Mouse (Mus musculus): Measurements from ENCODE around the gene Negr1.
A peak's percentile ranks its signal among the peaks of the same experiment; 100 is the strongest.

The Negr1 gene

DNA sequence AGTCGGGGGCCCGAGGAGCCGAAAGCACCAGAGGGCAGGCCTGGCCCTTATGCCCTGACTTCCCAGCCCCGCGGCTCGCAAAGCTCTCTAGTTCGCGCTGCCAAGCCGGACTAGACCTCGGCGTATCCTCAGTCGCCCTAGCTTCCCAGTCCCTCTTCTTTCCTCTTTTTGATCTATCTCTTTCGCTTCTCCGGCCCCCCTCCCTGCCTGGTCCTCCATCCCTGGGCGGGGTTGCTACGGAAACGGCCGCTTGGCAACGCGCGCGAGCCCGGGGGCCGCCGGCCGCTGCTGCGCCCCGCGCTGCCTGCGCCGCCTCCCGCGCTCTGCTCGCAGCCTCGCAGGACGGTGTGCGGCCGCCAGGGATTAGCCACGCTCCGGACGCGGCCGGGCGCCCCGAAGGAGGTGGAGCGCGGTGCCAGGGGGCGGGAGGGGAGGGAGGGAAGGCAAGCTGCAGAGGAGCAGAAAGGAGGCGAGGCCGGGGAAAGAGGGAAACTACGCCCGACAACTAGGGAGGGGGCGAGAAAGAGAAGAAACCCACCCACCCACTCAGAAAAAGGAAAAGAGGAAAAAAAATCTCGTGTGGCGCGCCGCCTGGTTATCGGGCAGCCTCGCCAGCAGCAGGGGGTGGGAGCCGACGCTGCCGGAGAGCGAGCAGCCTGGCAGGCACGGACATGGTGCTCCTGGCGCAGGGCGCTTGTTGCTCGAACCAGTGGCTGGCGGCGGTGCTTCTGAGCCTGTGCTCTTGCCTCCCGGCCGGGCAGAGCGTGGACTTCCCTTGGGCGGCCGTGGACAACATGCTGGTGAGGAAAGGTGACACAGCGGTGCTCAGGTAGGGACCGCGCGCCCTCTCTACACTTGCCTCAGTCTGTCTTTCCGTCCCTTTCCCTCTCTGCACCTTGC lies at the start of gene Negr1:
Negr1 (plus strand) TSS at position 271 of the 900 bp plus-strand sequence.
- DNase-seq (ENCODE audit: low read depth, low spot score), result no peak

DNA sequence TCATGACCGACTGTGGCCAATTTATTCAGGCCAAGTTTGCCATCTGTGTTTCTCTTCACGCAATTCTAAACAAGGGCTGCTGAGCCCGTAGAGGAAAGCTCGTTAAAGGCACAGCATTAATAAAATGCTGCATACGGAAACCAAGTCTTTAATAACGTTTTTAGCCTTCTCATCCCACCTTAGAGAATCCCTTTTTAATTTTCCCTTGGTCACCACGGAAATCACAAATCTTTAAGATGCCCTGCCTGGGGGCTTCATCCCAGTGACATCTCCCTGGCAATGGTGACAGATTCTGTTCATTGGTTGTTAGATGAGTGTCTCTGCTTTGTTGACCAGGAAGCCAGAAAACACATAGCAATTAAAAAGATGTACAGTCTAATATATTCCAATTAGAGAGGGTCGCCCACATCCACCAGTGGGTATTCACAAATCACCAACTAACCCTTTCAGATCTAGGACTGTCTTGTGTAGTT lies 35.1 kb upstream of the Negr1 start:
- DNase-seq (ENCODE audit: low read depth, low spot score), result no peak

DNA sequence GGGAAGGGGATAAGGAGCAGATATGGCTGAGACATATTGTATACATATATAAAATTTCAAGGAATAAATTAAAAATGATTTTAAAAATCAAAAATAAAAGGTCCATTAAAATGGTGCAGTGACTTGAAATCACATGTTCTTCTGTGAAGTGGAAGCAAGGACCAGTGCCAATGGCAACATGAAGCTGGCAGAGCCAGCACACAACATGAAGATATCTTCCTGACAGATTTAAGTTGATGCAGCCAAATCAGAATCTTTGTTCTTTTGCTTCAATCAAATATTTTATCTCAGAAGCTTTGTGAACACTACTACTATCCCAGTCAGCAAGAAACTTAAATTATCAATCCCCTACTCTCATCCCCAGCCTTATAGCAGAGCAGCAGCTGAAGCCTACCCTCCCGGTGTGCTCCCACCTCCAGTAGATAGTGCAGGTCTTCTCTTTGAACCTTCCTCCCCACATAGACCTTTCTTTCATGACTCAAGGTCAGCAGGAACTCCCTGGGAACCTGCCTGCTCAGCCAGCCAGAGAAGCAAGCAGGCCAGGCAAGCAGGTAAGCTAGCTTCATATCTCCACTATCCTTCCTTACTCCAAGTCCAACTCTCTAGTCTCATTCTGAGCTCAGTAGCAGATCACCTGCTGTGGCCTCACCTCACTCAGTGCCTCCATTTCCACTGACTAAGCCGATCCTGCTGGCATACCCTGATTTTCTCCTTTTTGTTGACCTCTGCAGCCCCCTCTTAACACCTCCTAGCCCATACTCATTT lies 34.2 kb upstream of the Negr1 start:
- no peak for DNase-seq (ENCODE audit: low read depth, low spot score)

DNA sequence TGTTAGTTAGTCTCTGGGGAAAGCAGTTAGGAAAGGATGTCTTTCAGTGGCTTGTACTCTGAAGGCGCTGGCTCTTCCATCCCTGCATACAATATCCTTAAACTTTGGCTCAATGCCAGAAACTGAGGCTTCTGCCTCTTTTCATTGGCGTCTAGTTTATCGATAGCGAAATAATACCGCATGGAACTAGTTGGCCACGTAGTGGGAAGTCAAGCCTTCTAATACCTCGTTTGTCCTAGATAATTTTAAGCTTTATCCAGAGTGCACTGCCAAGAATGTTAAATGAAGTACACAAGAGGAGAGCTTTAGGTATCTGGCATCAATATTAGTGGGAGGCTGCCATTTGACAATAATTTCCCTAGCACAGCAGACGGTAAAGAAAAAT lies 2.2 kb upstream of the Negr1 start:
- DNase-seq (ENCODE audit: low read depth, low spot score), result no peak

DNA sequence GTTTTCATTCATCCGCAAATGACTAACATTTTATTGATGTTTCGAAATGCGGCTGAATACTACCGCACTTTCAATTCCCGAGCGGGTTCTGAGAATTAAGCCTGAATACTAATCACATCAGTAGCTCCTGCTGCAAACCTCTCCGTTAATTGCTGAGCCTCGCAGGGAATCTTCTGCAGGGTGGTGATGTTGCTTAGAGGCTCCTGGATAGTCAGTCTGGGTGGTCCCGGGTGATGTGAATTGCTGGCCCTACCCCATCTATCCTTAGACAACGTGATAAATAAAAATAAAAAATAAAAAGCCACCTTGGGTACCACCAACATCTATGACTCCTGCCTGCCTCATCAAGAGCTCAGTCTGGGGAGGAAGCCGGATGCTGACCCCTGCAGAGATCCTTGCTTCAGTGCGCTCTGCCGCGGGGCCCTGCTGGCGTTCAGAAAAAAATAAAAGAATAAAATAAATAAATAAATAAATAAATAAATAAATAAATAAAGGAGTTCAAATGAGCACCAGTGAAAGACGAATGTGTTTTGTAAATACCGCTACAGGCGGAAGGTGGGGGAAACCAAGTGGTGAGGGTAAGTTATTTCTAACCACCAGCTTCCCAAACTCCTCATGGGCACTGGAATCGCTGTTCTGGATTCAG lies 1.6 kb upstream of the Negr1 start:
- no peak for DNase-seq (ENCODE audit: low read depth, low spot score)

DNA sequence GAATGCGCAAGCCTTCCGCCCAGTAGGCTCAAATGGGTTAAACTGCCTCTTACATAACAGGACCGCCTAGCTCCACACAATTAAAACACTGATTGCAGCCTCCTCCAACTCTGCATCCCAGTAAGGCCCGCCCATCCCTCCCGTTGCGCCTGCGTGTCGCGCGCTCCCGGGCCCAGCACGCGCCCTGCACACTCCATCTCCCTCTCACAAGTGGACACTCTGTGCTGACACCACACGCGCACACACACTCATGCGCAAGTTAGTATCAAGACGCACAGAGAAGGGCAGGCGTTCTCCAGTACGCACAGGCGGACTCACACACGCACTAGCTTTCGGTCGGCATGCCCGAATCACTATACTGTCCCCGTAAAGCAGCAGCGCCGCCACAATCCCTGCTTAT lies 828 bp upstream of the Negr1 start:
- DNase-seq (ENCODE audit: low read depth, low spot score), result no peak

DNA sequence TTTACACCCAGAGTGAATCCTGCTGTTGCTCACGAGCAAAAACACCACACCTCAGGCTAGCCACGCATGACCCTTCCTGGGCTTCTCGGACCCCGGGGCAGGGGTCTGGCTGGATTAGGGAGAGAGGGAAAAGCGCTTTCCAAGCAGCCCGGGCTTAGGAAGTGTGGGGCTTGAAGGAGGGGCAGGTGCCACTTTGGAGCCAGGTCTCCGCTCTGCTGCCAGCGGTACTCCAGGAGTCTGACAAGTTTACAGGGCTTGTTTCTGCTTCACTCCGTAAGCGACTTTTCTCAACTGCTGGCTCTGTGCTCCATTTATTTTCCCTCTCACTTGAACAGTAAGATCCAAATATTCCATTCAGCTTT lies 811 bp downstream of the Negr1 start:
- DNase-seq (ENCODE audit: low read depth, low spot score), result no peak

DNA sequence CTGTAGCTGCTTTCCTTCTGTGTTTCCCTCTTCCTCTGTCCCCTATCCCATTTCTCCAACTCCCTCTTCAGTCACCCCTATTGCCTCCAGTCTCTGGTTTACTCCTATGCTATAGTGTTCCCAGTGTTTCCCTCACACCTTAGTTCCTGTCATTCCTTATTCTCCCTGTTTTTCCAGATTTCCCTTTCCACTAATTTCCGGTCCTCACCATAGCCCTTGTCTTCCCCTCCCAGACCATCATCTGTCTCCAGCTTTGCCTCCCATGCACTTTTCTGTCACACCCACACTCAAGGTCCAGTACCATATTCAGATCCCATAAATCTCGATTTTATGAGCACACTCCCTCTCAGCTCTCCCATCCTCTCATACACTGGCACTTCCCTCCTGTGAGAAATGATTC lies 1.2 kb downstream of the Negr1 start:
- DNase-seq (ENCODE audit: low read depth, low spot score), result no peak

DNA sequence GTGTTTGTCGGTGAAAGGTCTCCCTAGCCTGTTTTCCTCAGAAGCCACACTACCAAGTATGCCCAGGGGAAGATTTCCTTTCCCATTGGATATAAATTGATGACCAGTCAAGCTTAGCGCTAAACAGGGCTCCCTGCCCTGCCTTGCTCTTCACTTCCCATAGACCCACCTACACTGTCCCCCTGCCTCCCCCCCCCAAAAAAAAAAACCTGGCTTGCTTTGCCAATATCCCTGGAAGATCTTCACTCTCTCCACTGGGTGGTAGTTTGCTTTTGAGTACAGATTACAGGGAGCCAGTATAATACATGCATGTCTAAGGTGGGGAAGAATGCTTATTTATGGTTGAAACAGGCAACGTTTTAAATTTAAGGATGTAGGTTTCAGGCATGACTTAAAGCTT lies 1.8 kb downstream of the Negr1 start:
- DNase-seq (ENCODE audit: low read depth, low spot score), result no peak

DNA sequence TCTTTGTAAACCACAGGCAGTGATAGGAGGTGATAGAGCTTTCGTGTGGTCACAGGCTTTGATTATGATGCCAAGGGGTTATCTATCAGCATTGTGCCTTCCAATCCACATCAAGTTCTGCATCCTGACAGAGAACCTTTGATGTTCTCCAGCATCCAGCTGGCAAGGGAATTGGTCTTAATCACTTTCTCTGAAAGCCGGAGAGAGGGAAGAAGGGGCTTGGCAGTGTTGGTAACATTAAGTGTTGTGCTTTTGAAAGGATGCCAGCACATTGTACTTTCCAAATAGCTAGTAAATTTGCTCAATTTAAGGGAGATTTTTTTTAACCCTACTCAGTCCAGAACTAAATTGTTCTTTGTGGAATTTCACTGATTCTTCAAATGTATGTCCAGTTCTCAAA lies 11.9 kb downstream of the Negr1 start:
- DNase-seq (ENCODE audit: low read depth, low spot score), result no peak

DNA sequence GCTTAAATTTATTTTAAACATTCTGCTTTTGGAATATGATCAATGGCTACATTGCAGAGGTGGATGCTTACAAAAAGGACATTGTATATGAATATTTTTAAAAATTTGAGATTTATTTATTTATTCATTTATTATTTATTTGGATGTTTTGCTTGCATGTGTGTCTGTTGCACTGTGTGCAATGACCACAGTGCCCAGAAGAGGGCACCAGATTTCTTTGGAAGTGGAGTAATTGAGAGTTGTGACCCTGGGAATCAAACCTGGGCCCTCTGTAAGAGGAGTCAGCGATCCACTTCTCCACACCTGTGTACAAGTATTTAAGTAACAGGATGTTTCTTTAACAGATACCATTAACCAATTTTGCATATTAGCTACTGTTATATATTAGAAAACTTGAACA lies 14.7 kb downstream of the Negr1 start:
- DNase-seq (ENCODE audit: low read depth, low spot score), result no peak

DNA sequence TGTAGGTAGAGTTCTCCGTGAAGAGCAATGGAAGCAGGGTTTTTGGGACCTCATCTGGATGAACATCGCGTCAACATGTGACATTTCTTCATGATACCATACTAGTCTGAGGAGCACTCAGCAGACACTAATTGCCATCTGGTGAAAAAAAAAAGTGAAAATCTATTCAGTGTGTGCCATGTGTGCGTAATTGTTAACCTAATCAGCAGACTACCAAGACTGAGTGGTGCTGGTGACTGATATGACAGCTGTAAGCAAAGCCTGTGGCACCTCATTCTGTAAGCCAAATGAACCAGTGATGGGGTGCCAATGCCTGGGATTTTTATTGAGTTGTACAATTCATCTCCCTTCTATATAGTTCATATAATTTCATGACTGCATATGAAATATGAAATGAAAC lies 29.0 kb downstream of the Negr1 start:
- no peak for DNase-seq (ENCODE audit: low read depth, low spot score)

DNA sequence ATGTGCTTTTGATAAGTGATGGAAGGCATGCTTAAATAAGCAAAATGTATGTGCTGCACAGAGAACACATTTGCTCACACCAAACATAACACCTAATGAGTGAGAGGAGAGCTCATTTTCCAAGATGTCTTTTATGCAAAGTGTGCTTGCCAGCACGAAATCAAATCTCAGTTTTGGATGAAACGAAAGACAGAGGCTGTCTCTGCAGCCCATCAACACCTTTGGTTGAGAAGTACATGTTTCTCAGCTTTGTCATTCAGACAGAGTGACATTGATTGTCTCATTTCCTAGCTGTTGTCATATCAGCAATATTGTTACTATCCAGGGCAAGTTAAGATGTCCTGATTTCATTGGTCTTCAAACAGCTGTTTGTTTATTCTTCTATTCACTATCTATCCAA lies 29.5 kb downstream of the Negr1 start:
- no peak for DNase-seq (ENCODE audit: low read depth, low spot score)

DNA sequence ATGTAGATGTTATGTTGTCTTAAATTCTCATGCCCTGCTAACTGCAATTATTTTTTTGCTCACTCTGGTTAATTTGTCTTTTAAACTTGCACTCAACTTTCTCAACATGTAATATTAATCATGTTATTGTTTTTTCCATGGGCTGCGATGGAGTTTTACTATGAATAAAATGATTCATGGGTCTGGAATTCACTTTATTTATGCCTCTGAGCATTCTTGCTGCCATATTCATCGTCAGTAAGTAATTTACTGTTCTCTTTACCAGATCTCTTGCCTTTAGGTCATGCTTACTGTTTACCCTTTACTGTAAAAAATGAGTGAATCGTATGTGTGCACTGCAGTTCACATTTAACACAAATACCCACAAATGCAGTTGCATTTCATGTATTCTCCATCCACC lies 45.3 kb downstream of the Negr1 start:
- DNase-seq (ENCODE audit: low read depth, low spot score), result no peak

DNA sequence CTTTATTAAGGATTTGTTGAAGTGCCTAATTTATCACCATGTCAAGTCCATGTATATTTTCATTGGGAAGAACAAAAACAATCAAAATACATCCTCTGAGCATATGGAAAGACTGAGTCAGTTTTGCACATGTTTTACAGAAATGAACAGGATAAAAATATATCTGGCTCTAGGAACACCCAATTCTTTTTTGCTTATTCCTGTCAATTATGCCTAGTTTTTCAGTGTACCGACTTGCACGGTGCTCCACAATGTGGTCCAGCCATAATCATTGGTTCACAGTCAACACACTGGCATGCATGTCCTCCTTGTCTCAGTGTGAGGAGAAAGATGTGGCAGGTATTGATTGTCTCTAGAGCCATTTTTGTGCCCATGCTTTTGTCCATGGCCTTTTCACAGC lies 58.3 kb downstream of the Negr1 start:
- no peak for DNase-seq (ENCODE audit: low read depth, low spot score)

DNA sequence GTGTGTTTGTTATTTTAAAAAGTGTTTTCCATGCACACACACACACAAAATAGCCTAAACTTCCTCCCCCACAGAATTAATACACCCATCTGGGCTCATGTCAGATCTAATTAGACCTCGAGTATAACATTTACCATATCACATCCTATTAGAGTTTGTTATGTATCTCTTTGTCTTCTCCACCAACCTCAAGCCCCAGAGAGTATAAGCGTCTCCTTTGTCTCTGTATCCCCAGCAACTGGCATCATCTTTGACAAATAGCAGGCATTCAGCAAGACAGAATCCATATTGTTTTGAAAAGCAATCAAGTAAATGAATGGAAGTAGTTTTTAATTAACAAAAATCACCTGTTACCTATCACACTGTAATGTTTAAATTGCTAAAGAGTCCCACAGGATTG lies 67.0 kb downstream of the Negr1 start:
- no peak for DNase-seq (ENCODE audit: low read depth, low spot score)

DNA sequence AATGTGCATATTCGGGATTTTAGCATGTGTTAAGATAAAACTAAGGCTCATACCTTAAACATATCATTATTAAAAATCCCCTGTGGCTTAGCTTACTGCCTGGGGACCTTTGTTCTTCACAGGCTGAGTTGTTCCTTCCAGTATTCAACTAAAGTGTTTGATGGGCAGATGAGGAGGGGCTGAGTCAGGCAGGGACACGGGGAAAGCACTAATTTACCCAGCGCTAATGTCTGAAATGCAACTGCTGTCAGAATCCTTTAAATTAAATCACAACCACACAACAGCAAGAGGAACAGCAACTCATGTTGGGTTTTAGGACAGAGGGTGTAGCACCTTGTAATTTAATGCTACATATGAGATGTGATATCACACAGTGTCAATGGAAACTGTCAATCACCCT lies 71.3 kb downstream of the Negr1 start:
- DNase-seq (ENCODE audit: low read depth, low spot score), result no peak

DNA sequence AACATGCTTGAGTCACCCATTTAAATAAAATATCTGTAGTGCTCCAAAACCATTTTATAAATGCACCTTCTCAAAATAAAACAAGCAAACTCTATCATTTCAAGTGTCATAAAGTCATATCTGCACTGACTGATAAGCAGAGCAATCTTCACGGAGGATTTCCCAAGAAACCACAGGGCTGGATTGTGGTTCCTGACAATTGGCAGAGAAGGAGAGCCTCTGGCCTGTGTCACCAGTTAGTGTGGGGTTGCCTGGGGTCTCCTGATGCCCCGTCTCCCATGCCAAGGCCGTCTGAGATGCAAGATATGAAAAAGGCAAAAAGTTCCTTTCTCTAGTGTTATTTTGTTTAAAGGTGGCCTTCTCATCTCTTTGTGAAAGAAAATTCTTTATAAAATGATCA lies 77.8 kb downstream of the Negr1 start:
- no peak for DNase-seq (ENCODE audit: low read depth, low spot score)

DNA sequence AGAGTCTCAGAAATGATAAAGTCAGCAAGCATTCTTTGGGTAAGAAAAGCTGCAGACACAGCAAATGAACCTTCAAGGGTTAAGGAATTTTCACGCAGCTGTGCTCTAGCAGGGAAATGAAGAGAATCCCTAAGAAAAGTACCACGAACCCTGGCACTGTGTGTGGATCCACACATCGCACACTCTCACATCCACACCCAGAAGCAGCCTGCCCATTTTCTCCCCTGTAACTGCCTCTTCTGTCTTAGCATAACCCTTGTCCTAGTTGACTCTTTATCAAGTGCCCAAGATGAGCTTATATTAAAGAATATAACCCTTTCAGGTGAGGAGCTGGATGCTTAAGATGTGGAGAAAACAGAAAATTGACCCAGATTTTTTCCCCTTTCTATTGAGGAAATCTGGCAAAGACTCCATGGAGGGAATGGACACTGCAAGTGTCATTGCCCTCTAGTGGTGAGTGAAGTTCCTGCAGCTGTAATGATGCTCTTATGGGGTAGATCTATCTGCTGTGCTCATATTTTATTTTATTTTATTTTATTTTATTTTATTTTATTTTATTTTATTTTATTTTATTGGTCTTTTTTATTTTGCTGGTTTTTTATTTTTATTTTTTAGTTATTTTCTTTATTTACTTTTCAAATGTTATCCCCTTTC lies 82.2 kb downstream of the Negr1 start:
- DNase-seq (ENCODE audit: low read depth, low spot score), result peak; percentile 34

DNA sequence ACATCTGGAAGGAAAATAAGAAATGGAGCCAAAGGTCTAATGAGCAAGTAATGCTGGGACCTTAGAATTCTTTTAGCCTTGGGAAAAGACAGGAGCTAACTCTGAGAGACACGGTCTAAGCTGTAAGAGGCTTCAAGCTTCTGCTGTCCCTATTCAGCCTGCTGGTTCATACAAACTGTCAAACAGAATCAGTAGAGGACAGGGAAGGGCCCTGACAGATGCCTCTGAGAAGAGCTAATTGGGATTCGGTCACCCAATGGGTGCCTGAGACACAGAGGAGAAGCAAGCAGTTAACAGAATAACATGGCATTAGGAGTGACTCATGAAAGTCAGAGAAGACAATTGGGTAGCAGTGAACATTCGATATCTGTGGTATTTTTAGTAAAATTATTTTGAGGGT lies 86.8 kb downstream of the Negr1 start:
- no peak for DNase-seq (ENCODE audit: low read depth, low spot score)

DNA sequence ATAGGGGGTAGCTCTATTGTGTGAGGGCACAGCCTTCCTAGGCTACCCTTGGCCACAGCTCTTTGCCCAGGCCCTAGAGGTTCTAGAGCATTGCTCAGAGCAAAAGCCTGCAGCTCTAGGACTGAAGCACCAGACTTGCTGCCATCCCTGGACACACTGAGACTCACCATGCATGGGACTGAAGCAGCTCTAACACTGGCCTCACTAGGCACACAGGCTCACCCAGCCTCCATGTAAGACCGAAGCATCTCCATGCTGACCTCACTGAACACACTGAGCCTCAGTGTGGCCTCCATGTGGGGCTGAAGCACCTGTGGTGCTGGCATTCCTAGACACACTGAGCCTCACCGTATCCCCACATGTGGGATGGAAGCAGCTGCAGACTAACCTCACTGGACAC lies 101.0 kb downstream of the Negr1 start:
- DNase-seq (ENCODE audit: low read depth, low spot score), result no peak

DNA sequence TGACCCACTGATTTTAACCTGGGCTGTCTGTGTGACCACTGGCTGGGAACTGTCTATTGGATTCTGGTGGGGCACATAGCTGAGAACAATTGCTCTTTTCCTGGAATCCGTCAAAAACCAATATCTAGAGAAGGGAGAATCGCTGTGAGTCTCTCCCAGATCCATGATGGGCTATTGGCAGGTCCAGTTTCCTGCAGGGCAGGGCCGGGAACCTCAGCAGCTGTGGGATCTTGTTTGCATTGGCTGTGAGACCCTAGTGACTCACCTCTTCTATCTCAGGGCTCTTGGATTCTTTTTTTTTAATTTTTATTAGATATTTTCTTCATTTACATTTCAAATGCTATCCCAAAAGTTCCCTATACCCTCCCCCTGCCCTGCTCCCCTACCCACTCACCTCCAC lies 111.0 kb downstream of the Negr1 start:
- no peak for DNase-seq (ENCODE audit: low read depth, low spot score)
